Mouse (Mus musculus) neural tube, postnatal 0 days (tissue): ENCODE measurements around the gene Ebf1. TPM values are rescaled to one million over a fixed set of nuclear protein-coding genes. Genes with fewer than 3 reads are reported as not detected.

ENCODE experiments used
- polyA plus RNA-seq: library from polyadenylated mRNA; unstranded; fragments of >200 nt; fragmentation: Nextera tagmentation; extraction: Ambion mirVana; gene quantifications from 2 replicates; pipeline ENCODE4 v1.2.1, GENCODE M21; 2015

Gene Ebf1
- polyA plus RNA-seq = 125 and 138 TPM in 2 replicates

DNA sequence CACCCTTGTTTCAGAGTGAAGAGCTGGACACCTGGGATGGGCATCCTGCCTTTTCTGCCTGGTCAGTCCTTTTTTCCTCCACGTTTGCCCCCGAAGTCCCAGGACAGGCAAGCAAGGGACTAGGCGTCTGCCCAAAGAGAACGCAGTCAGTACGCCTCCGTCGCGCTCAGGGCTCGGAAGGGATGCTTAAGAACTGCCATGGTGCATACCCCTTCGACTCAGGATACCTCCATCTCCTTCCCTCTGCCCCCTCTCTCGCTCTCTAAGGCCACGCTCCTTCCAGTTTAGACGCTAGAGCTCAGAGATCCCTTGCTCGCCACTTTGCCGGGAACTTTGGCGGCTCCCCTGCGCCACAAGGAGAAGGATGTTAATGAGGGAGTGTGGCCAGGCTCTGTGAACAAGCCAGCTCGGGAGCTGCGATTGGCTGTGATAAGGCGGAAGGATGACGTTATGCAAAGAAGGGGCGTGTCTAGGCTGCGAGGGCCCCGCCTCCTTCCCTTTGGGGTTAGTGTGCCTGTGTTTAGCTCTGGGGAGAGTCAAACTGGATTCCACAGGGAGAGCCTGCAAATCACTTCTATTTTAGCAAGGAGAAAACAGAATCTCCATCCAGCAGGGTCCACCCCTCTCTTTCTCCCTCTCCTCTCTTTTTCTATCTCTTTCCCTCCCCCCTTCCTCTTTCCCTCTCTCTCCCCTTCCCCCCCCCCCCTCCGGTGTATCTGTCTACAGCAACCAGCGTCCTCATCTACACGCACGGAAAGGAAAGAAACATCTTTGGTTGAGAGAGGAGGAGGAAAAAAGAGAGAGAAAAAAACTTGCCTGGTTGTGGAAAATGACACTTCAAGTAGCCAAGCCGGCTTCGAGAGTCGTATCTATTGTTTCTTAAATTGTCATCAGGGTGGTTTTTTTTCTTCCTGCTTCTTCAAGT is at the start of gene Ebf1:
Gene Ebf1 (plus strand): TSS at position 530 of the 925 bp plus-strand sequence.

Other genes starting within 250 kb of the Ebf1 start
- 0.13 TPM in 1 of 2 replicates, not detected in the other for gene Il12b, start 217.3 kb upstream of the Ebf1 start, polyA plus RNA-seq
- 58.3 and 60.6 TPM in 2 replicates for gene Ublcp1, start 146.8 kb upstream of the Ebf1 start, polyA plus RNA-seq
- 100 and 101 TPM in 2 replicates for gene Rnf145, start 98.4 kb upstream of the Ebf1 start, polyA plus RNA-seq